Mouse (Mus musculus): Measurements from ENCODE around the gene Fbxl17.

DNA sequence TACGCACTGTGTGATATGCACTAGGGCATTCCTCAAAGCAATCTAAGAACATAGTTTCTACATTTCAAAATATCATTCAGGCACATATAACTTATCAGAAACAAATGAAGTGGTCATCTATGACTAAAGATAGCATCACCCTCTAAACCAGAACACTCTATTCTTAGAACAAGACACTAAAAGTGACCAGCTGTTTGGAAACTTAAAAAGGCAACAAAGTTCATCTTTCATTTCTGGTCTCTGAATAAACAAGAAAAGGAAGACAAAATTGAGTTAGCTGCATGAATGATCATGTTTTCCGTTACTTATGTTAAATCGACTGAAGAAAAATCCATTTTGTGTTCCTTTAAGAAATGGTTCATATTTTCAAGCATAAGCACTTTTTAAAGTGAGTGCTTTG lies 128.8 kb downstream of the Fbxl17 start:
- TF ChIP-seq CTCF (IDR thresholded peaks at IDR 0.05; ENCODE audit: control insufficient read depth, insufficient read depth, insufficient replicate concordance, low read depth, low read length) (no peak), POLR2A (IDR thresholded peaks at IDR 0.05; ENCODE audit: control insufficient read depth, low read depth, low read length) (no peak)
